Mouse (Mus musculus): ENCODE results near the gene Wnt10a. TPM values are rescaled to one million over a fixed set of nuclear protein-coding genes. Genes with fewer than 3 reads are reported as not detected.

Wnt10a gene
- total and polyA plus RNA-seq, 2 experiments from 2014 or later, result not detected

DNA sequence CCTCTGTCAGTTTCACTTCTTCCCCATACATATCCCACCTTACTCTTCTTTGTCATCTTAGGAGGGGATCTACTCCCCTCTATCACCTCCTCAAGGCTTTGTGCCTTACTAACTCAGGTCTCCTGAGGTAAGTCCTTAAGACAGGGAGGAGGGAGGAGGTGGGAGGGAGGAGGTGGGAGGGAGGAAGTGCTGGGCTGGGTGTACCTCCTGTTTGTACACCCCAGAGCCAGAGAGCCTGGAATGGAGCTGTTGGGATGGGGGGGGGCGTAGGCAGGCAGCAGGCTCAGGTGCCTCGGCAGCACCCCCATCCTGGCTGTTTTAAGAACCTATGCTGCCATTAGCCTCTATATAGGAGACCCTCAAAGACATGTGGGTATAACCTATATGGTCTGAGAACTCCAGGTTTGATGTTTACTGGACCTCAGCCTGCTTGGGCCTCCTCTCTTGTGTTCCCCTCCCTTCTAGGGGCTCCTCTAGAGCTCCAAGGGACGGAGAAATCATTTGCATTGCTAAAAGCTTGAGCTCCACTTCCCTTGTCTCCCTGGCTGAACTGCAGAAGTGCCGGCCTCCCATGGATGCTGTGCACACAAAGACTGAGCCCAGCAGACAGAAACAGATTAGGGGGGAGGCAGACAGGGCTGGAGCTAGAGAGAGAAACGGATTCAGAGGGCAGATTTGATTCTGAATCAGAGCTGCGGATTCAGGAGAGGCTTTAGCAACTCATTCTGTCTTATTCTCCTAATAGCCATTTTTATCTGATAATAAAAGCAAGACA, 59.9 kb downstream of the Wnt10a start:
- no peak overlapping the region for H3K9ac ChIP-seq (replicated peaks; ENCODE audit: low read depth, low read length)
- TF ChIP-seq EP300 (IDR thresholded peaks at IDR 0.05; ENCODE audit: low read depth), result no peak
- no peak for TF ChIP-seq CTCF (IDR thresholded peaks at IDR 0.05; ENCODE audit: low read depth)

More for the DNA sequence above, 59.9 kb downstream of the Wnt10a start:
- peaks cover 77% of the 10 kb centered on the region for H3K27me3 ChIP-seq (ENCODE audit: control insufficient read depth, insufficient read depth, low read length)
- no peaks in the 10 kb centered on the region for H3K9me3 ChIP-seq (replicated peaks; ENCODE audit: control insufficient read depth, low read length)
- DNase-seq (ENCODE audit: low spot score), result no peak
- no peak overlapping the region for H3K27ac ChIP-seq (ENCODE audit: low read depth)
- ATAC-seq (ENCODE audit: insufficient read depth, low read depth), result no peak
- H3K4me2 ChIP-seq (ENCODE audit: low read depth, low read length), result no peak overlapping the region
- no peak overlapping the region for H3K4me3 ChIP-seq (ENCODE audit: low read depth, low read length)
- no peaks in the 10 kb centered on the region for H3K36me3 ChIP-seq (replicated peaks; ENCODE audit: control insufficient read depth, insufficient read depth, low read length)
- peaks cover 5% of the 10 kb centered on the region; the same call in 1 of the 2 replicates for H3K4me1 ChIP-seq (ENCODE audit: control insufficient read depth, insufficient read depth)
- 6% methylated on average over 5 of the region's 6 CpGs for WGBS

Other genes starting within 250 kb of the Wnt10a start
- gene Plcd4, start 248.6 kb upstream of the Wnt10a start, total RNA-seq (2014; rRNA removed; ENCODE audit: low replicate concordance), result not detected in 2 replicates
- gene Plcd4, start 248.6 kb upstream of the Wnt10a start, polyA plus RNA-seq (2015; fragmentation: Nextera tagmentation; extraction: Ambion mirVana), result 0.15 and 0.45 TPM in 2 replicates
- 8.0 and 9.0 TPM in 2 replicates for gene Usp37, start 247.2 kb upstream of the Wnt10a start, total RNA-seq (2014; rRNA removed; ENCODE audit: low replicate concordance)
- gene Usp37, start 247.2 kb upstream of the Wnt10a start, polyA plus RNA-seq (2015; fragmentation: Nextera tagmentation; extraction: Ambion mirVana), result 7.4 and 8.3 TPM in 2 replicates
- 5.6 and 6.8 TPM in 2 replicates for gene Zfp142, start 203.3 kb upstream of the Wnt10a start, total RNA-seq (2014; rRNA removed; ENCODE audit: low replicate concordance)
- gene Zfp142, start 203.3 kb upstream of the Wnt10a start, polyA plus RNA-seq (2015; fragmentation: Nextera tagmentation; extraction: Ambion mirVana), result 2.0 and 2.2 TPM in 2 replicates
- gene Bcs1l, start 203.2 kb upstream of the Wnt10a start, total RNA-seq (2014; rRNA removed; ENCODE audit: low replicate concordance), result 15.3 and 26.8 TPM in 2 replicates
- 17.4 and 18.8 TPM in 2 replicates for gene Bcs1l, start 203.2 kb upstream of the Wnt10a start, polyA plus RNA-seq (2015; fragmentation: Nextera tagmentation; extraction: Ambion mirVana)
- 33.0 and 37.4 TPM in 2 replicates for gene Rnf25, start 190.1 kb upstream of the Wnt10a start, total RNA-seq (2014; rRNA removed; ENCODE audit: low replicate concordance)
- gene Rnf25, start 190.1 kb upstream of the Wnt10a start, polyA plus RNA-seq (2015; fragmentation: Nextera tagmentation; extraction: Ambion mirVana), result 16.0 and 16.5 TPM in 2 replicates
- gene Stk36, start 190.1 kb upstream of the Wnt10a start, total RNA-seq (2014; rRNA removed; ENCODE audit: low replicate concordance), result 0.27 and 0.38 TPM in 2 replicates
- gene Stk36, start 190.1 kb upstream of the Wnt10a start, polyA plus RNA-seq (2015; fragmentation: Nextera tagmentation; extraction: Ambion mirVana), result 0.79 and 2.4 TPM in 2 replicates
- 13.4 and 22.9 TPM in 2 replicates for gene Ttll4, start 129.8 kb upstream of the Wnt10a start, total RNA-seq (2014; rRNA removed; ENCODE audit: low replicate concordance)
- 3.5 and 4.7 TPM in 2 replicates for gene Ttll4, start 129.8 kb upstream of the Wnt10a start, polyA plus RNA-seq (2015; fragmentation: Nextera tagmentation; extraction: Ambion mirVana)
- 6.7 and 13.5 TPM in 2 replicates for gene Cyp27a1, start 77.9 kb upstream of the Wnt10a start, total RNA-seq (2014; rRNA removed; ENCODE audit: low replicate concordance)
- gene Cyp27a1, start 77.9 kb upstream of the Wnt10a start, polyA plus RNA-seq (2015; fragmentation: Nextera tagmentation; extraction: Ambion mirVana), result 10.5 and 11.9 TPM in 2 replicates
- 2.4 and 9.6 TPM in 2 replicates for gene Prkag3, start 42.3 kb upstream of the Wnt10a start, total RNA-seq (2014; rRNA removed; ENCODE audit: low replicate concordance)
- gene Prkag3, start 42.3 kb upstream of the Wnt10a start, polyA plus RNA-seq (2015; fragmentation: Nextera tagmentation; extraction: Ambion mirVana), result 2.0 and 2.5 TPM in 2 replicates
- 0.23 and 0.88 TPM in 2 replicates for gene Wnt6, start 19.6 kb upstream of the Wnt10a start, total RNA-seq (2014; rRNA removed; ENCODE audit: low replicate concordance)
- 0.11 and 0.21 TPM in 2 replicates for gene Wnt6, start 19.6 kb upstream of the Wnt10a start, polyA plus RNA-seq (2015; fragmentation: Nextera tagmentation; extraction: Ambion mirVana)
- not detected in 2 replicates for gene Cdk5r2, start 63.4 kb downstream of the Wnt10a start, total RNA-seq (2014; rRNA removed; ENCODE audit: low replicate concordance)
- gene Cdk5r2, start 63.4 kb downstream of the Wnt10a start, polyA plus RNA-seq (2015; fragmentation: Nextera tagmentation; extraction: Ambion mirVana), result not detected in 2 replicates
- gene Fev, start 93.9 kb downstream of the Wnt10a start, total RNA-seq (2014; rRNA removed; ENCODE audit: low replicate concordance), result not detected in 2 replicates
- 0.23 and 0.34 TPM in 2 replicates for gene Fev, start 93.9 kb downstream of the Wnt10a start, polyA plus RNA-seq (2015; fragmentation: Nextera tagmentation; extraction: Ambion mirVana)
- not detected in 2 replicates for gene Cryba2, start 101.6 kb downstream of the Wnt10a start, total RNA-seq (2014; rRNA removed; ENCODE audit: low replicate concordance)
- gene Cryba2, start 101.6 kb downstream of the Wnt10a start, polyA plus RNA-seq (2015; fragmentation: Nextera tagmentation; extraction: Ambion mirVana), result not detected in 2 replicates
- gene Cfap65, start 144.1 kb downstream of the Wnt10a start, total RNA-seq (2014; rRNA removed; ENCODE audit: low replicate concordance), result 0.04 TPM in 1 of 2 replicates, not detected in the other
- 0.05 TPM in 1 of 2 replicates, not detected in the other for gene Cfap65, start 144.1 kb downstream of the Wnt10a start, polyA plus RNA-seq (2015; fragmentation: Nextera tagmentation; extraction: Ambion mirVana)
- gene Ihh, start 160.2 kb downstream of the Wnt10a start, total RNA-seq (2014; rRNA removed; ENCODE audit: low replicate concordance), result 0.35 TPM in 1 of 2 replicates, not detected in the other
- 0.05 TPM in 2 replicates for gene Ihh, start 160.2 kb downstream of the Wnt10a start, polyA plus RNA-seq (2015; fragmentation: Nextera tagmentation; extraction: Ambion mirVana)